Mouse (Mus musculus): ENCODE measurements at regions not wholly inside any gene's neighbourhood (a gene's known extent, or its start where the extent isn't known, plus 50 kb on each side); places are given as distances from the start of the nearest gene placed in this dataset.

DNA sequence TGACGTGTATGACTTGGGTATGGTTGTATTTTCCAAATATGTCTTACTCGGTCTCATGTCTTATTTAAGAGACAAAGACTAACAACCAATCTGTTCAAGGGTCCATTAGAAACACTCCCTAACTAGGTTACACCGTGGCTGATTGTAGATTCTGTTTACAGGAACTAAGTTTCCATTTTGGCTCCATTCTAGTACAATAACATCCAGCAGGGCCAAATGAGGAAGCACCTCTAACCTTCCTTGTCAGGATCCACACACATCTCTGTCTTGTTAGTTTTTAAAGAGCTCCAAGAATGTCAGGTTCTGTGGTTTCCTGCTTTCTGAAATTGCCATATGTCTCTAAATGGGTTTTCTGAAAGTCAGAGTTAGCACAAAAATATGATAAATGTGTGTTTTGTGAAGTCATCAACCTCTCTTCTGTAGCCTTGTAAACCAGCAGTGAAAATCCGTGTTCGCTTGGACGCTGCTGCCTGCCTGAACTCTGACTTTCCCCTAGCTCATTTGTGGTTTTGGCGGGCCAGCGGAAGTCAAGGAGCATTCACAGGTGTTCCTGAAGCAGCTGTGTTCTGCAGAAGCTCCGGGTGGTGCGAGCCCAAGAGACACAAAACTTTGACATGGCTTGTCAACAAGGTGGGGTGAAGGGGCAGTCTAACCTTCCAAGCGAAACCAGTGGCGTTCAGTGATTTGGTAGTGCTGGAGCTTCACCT, 76.8 kb downstream of the Otud1 start:
- TF ChIP-seq EP300 (IDR thresholded peaks at IDR 0.05) (no peak), CTCF (IDR thresholded peaks at IDR 0.05) (no peak)

Measured in lung, postnatal 0 days (tissue).